Mouse (Mus musculus) frontal cortex, adult (tissue): ENCODE measurements at regions not wholly inside any gene's neighbourhood (a gene's known extent, or its start where the extent isn't known, plus 50 kb on each side); places are given as distances from the start of the nearest gene placed in this dataset.

Experiments
- ATAC-seq: cut with Nextera tagmentation; 2 replicates; pipeline ENCODE4 v1.9.2; 2017; ENCODE audit warnings: mild to moderate bottlenecking, moderate library complexity, mixed read lengths; ENCODE audit not compliant: low TSS enrichment

DNA sequence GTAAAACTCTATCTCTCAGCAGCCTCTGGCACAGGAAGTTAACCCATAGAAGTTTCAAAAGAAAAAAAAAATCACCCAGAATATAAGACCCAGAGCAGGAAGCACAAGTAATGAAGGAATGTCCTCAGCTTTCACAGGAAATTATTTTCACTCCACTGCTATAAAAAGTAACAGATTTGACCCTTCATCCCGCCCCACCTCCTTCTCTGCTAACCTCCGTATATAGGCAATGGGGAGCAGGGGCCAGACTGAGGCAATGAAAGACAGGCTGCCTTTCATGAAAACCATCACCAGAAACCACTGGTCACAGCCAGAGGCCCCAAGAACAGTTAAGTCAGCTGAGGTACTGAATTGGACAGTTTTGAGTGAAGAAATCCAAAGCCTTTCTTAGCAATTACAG, 654.9 kb downstream of the Gsdmc2 start:
- ATAC-seq, result no peak

GRCm38 (mm10) chr15:63171003-63171402, 674.0 kb downstream of the Gsdmc2 start:
- ATAC-seq, result no peak

DNA sequence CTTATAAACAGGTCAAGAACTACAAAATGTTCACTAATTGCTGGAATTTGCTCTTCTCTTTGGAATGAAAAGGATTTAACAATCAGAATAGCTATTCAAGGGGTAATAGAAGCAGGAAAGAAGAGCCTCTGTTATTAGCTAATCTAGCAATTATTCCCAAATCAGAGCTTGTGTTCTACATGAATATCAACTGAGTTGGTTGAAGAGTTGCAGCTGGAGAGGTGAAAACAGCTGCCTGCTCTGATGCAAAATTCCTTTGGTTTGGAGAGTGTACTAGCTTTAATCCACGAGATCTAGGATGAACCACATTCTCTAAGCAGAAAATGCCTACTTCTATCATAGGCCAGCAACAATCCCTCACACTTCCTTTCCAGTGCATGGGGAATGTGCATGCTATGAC, 674.8 kb downstream of the Gsdmc2 start:
- ATAC-seq, result no peak

GRCm38 (mm10) chr15:63166411-63166810, 678.6 kb downstream of the Gsdmc2 start:
- no peak for ATAC-seq

DNA sequence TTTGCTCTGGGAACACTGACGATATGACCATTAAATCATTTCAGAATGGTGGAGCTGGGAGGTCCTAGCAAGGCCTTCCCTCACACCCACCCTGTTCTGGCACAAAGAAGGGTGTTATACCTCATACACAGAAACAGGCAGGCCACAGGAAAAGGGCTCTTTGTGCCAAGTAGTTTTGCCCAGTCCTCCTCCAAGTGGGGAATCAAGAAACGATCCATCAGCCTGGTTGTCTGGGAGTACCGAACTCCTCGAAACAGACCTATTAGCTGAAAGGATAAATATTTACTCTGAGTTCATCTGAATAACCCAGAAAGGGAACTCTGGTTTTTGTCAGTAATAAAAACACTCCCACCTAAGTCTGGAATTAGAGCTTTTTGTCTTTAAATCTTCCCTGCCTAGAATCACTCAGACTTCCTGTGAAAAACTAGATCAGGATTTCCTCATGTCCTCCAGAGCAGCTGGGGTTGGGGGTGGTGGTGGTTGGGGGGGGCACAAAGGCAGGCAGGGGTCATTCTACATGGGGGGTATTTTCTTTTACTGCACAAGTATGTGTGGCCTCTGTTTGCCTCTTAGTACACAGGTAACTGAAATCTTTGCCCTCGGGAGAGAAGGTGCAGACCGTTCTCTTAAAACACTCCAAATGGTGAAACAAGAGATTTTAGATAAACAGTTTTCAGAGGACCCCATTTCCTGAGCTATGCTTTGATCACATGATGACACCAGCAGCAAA, 681.3 kb downstream of the Gsdmc2 start:
- no peak for ATAC-seq

GRCm38 (mm10) chr15:63162881-63163549, 682.0 kb downstream of the Gsdmc2 start:
- ATAC-seq, result peak; percentile 88

- ATAC-seq, result no peak
Measured at GRCm38 (mm10) chr15:63123123-63123688, 721.8 kb downstream of the Gsdmc2 start.

GRCm38 (mm10) chr15:63112918-63113317, 732.1 kb downstream of the Gsdmc2 start:
- no peak for ATAC-seq

- no peak for ATAC-seq
Measured at GRCm38 (mm10) chr15:63100093-63100492, 744.9 kb downstream of the Gsdmc2 start.

DNA sequence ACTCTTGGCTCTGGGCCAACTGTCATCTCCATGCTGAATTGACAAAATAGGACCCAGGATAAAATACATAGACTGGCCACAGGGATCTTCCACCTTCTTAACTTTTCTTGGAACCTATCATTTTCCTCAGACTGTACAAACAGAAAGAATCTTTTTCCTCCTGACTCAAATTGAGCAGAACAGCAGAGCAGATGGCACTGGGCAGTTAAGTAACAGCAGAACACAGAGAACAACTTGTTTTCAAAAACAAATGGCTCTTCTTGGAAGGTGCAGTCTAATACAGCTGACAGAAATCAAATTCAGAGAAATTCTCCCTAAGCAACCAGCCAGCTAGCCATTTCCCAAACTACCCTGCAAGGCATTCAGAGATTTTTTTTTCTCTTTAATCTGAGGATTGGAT, 763.0 kb downstream of the Gsdmc2 start:
- peak; percentile 87 for ATAC-seq

DNA sequence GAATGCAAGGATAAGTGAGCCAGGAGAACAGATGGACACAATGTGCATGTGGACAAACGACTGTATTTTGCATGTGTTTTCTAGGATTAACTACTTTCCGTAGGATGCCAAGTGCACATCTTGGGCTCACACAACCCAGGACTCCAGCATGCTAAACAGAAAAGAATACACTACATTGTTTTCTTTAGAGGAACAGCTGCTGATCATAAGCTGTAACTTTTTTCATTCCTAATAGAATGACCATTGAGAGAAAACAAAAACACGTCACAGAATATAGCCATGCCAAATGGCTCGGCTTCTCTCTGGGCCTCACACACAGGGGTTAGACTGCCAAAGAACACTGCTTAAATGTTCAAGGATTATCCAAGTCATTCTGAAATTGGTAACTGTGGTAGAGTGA, 765.2 kb downstream of the Gsdmc2 start:
- ATAC-seq, result no peak

DNA sequence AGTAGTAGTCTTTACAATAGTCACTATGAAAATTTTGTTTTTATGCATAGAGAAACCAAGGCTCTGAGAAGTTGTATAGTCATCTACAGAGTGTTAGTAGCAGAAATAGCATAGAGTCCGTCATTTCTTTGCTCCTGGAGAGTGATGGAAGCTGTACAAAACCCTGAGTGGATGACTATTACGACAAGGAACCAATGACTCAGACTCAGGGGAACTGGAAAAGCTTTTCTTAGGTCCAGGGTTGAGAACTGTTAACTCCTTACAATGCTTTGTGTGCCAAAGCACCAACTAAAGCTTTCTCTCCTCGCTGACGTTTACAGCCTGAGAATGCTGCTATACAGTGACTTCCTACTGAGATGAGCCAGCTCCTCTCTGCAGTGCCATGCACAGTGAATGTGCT, 773.1 kb downstream of the Gsdmc2 start:
- ATAC-seq, result no peak

DNA sequence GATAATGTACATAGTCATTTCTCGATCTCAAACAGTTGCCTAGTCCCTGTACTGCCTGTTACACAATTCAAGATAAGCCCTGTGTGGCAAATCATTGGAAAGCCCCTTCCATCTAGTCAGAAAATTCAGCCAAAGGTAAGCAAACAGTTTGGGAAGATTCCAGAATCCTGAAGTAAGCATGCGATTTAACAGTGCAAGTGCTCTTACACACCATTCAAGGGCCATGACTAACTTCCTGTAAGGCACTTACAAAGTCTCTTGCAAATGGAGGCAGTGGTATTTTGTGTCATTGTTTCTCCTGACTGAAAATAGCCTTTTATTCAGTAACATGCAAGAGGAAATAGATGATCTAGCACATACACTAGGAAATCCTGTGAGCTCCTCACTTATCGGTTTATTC, 777.9 kb downstream of the Gsdmc2 start:
- ATAC-seq, result no peak

- no peak for ATAC-seq
Measured at GRCm38 (mm10) chr15:63066020-63066439, 778.9 kb downstream of the Gsdmc2 start.

DNA sequence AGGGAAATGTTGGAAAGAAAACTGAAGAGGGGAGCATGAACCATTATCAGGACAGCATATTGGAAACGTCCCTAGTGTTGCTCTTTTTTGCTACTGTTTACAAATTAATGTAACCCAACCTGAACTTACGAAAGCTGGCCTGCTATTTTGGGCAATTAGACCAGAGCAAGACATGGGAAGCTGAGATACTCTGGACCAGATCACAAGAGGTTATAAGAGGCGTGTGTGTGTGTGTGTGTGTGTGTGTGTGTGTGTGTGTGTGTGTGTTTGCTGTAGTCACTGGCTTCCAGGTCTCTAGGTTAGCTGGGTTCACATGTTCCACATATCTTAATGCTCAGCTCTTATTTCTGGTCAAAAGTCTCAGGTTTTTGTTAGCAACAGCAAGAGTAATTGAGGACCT, 783.1 kb downstream of the Gsdmc2 start:
- ATAC-seq, result no peak

GRCm38 (mm10) chr15:63060826-63061225, 784.2 kb downstream of the Gsdmc2 start:
- ATAC-seq, result no peak

DNA sequence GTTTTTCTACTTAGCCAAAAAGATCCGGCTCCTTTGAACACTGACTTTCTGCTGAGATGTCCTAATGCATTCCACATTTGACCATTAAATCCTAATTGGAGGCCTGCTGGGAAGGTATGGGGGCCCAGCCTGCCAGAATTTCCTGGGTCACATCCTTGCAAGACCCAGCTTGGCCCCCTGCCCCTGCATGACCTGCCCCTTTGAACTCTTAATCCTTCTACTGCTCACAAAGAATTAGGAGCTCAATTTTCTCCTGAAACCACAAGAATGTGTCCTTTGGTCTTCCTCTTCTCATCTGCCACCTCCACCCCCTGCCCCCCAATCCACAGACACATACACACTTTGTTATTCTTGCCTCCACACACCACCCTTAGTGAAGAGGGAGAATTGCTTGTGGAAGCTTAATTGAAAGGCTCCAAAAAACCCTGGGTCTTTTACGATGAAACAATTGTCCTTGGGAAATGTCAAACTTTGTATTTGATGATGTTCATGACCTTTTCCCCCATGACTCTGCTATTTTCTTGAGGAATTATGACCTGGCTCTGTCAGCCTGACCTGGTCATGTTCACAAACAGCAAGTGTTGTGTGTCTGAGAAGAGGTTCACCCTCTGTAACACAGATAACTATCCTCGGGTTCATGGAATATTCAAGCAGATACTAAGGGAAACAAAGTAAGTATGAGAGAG, 792.3 kb downstream of the Gsdmc2 start:
- no peak for ATAC-seq

- ATAC-seq, result no peak
Measured at GRCm38 (mm10) chr15:63050033-63050432, 794.9 kb downstream of the Gsdmc2 start.

GRCm38 (mm10) chr15:63042367-63042766, 802.6 kb downstream of the Gsdmc2 start:
- ATAC-seq, result no peak

- ATAC-seq, result peak; percentile 78; the same call in 1 of the 2 replicates
Measured at GRCm38 (mm10) chr15:63036241-63036640, 808.7 kb downstream of the Gsdmc2 start.

DNA sequence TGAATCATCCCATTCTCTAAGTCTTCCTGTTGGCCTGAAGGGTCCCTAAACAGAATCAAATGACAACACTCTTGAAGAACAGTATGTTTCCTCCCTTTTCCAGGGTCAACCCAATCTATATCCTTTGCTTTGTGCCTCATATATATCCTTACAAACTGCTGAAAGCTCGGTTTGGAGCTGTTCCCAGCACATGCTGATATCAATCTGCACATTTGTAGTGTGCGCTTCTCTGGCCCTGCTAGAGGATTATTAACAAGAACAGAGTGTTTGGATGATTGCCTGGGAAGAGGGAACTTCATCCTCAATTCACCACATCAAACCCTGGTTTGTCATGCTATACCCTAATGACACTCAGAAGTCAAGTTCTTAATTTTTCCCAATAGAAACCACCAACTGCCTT, 824.2 kb downstream of the Gsdmc2 start:
- no peak for ATAC-seq

DNA sequence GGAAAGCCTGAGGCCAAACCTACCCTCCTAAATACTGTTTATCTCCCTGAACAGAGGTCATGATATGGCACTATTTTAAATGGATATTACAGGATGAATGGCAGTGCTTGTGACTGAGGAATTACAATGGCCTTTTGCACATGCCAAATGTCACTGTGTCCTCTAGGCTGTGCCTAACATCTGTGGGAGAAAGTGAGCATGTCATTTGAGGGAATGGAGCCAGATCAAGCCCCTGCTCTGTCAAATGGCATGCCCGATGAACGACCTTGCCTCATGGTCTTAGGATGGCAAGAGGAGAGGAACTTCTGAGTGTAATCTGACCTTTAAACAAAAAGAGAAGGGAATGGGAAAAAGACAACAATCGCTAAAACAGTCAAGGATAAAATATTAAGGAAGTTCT, 827.0 kb downstream of the Gsdmc2 start:
- ATAC-seq, result no peak
